Mouse (Mus musculus): Measurements from ENCODE around the gene Wdr54. TPM values are rescaled to one million over a fixed set of nuclear protein-coding genes. Genes with fewer than 3 reads are reported as not detected.
"Not testable (repeated sequence)": the region's sequence is repeated elsewhere in the genome, so short reads cannot be mapped to it uniquely, and the experiment has no call there.

Gene Wdr54
- total and polyA plus RNA-seq, 2 experiments from 2014 or later = 12.7 to 21.5 TPM

- H3K4me1 ChIP-seq (ENCODE audit: insufficient read depth, low read length) = peaks cover 6% of the 10 kb centered on the region; the same call in 1 of the 2 replicates
- no peaks in the 10 kb centered on the region for H3K9me3 ChIP-seq (ENCODE audit: low read length)
- H3K4me3 ChIP-seq (ENCODE audit: low read depth, low read length) = peak overlapping the region; percentile 83
- H3K9ac ChIP-seq (replicated peaks; ENCODE audit: low read length, poor library complexity, severe bottlenecking) = no peak overlapping the region
- no peaks in the 10 kb centered on the region for H3K36me3 ChIP-seq (ENCODE audit: insufficient read depth, low read length)
- peak overlapping the region; percentile 67 for H3K4me2 ChIP-seq (ENCODE audit: low read depth, low read length, poor library complexity, severe bottlenecking)
- peak overlapping the region; percentile 19; the same call in 1 of the 2 replicates for H3K27ac ChIP-seq (ENCODE audit: low read depth, low read length)
- 3% methylated on average over 6 of the region's 6 CpGs for WGBS
- DNase-seq (ENCODE audit: low spot score) = no peak
- H3K27me3 ChIP-seq (ENCODE audit: insufficient read depth, low read length) = peaks cover 25% of the 10 kb centered on the region
- peak; percentile 14; the same call in 1 of the 2 replicates for ATAC-seq (ENCODE audit: low FRiP score)
- no peak for TF ChIP-seq CTCF (IDR thresholded peaks at IDR 0.05)
Measured at GRCm38 (mm10) chr6:83165026-83165606, 8.9 kb upstream of the Wdr54 start.

DNA sequence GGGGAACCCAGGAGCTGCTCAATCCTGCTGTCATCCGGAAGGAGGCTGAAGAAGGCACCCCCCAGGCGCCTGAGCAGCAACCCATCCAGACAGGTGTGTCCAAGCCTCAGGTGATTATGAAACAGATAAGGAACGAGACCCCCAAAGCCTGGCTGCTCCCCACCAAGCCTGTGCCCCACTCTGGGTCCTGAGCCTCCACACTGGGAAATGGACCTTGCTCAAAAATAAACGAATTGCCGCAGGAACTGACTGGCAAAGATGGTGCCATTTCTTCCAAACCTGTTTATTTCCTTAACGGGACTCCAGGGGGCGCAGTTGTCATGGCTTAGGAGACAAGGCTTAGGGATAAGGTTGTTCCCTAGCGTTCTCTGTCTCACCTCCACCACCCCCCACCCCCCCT lies 6.5 kb upstream of the Wdr54 start:
- DNase-seq (ENCODE audit: low spot score) (peak; percentile 71), ATAC-seq (ENCODE audit: low FRiP score) (no peak)
- peak; percentile 84 for TF ChIP-seq CTCF (IDR thresholded peaks at IDR 0.05)
- Histone ChIP-seq H3K4me1 (ENCODE audit: insufficient read depth, low read length) (peaks cover 6% of the 10 kb centered on the region; the same call in 1 of the 2 replicates), H3K4me2 (ENCODE audit: low read depth, low read length, poor library complexity, severe bottlenecking) (peak overlapping the region; percentile 35; the same call in 1 of the 2 replicates), H3K27ac (ENCODE audit: low read depth, low read length) (no peak overlapping the region), H3K36me3 (ENCODE audit: insufficient read depth, low read length) (no peaks in the 10 kb centered on the region), H3K4me3 (ENCODE audit: low read depth, low read length) (no peak overlapping the region), H3K9ac (replicated peaks; ENCODE audit: low read length, poor library complexity, severe bottlenecking) (no peak overlapping the region), H3K9me3 (ENCODE audit: low read length) (no peaks in the 10 kb centered on the region), H3K27me3 (ENCODE audit: insufficient read depth, low read length) (peaks cover 25% of the 10 kb centered on the region)
- 2% methylated on average over 8 of the region's 8 CpGs for WGBS

DNA sequence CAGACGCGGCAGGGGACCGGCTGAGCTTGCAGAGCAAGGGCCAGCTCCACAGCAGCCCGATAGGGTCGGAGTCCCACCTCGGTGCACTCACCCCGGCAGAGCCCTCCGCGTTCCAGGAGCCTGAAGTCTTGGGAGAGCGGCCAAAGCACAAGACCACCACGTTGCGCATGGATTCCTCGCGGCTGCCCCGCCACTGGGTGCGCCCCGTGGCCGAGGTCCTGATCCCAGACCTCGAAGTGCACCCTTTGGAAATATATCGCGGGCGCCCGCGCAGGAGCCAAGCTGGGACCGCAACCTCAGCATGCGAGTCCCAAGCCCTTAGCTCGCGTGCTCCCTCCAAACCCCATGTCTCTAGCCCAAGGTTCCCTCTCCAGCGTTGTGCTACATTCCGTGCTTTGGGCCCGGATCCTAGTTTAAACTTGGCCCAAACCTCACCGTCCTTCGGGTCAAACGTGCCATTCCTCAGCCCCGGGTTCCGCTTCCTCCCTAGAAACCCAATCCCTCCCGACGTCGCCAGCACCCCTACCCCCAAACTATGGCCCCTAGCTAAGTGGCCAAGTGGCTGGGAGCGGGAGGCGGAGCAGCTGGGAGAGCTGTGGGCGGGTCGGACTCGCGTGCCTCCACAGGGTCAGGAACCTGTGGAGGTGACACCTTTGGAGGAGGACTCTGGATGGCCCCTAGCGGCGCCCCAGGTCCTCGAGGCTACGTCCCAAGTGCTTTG lies 5.9 kb upstream of the Wdr54 start:
- H3K4me1 ChIP-seq (ENCODE audit: insufficient read depth, low read length) = peaks cover 4% of the 10 kb centered on the region; the same call in 1 of the 2 replicates
- no peak for DNase-seq (ENCODE audit: low spot score)
- TF ChIP-seq CTCF (IDR thresholded peaks at IDR 0.05) = no peak

DNA sequence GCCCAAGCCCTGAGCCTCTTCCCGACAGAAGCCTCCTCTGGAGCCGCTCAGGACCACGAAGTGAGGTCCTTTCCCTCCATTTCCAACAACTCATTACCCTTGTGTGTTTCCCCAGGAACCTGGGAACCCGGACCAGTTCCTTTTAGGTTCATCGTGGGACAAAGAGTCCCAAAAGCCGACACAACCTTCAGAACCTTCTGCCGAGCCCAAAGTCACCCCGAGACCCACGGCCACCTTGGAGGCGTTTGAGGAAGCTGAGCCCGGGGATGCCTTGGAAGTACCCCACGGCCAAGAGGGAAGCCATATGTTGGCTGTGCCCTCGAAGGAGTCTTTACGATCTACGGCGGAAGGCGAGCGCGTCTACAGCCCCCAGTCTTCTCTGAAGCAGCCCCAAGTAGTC lies 5.2 kb upstream of the Wdr54 start:
- Histone ChIP-seq H3K36me3 (ENCODE audit: insufficient read depth, low read length) (no peaks in the 10 kb centered on the region), H3K4me3 (ENCODE audit: low read depth, low read length) (no peak overlapping the region; the same call in 1 of the 2 replicates), H3K27me3 (ENCODE audit: insufficient read depth, low read length) (peaks cover 25% of the 10 kb centered on the region), H3K9ac (replicated peaks; ENCODE audit: low read length, poor library complexity, severe bottlenecking) (no peak overlapping the region), H3K4me2 (ENCODE audit: low read depth, low read length, poor library complexity, severe bottlenecking) (no peak overlapping the region), H3K27ac (ENCODE audit: low read depth, low read length) (no peak overlapping the region), H3K9me3 (ENCODE audit: low read length) (no peaks in the 10 kb centered on the region), H3K4me1 (ENCODE audit: insufficient read depth, low read length) (no peaks in the 10 kb centered on the region)
- ATAC-seq (ENCODE audit: low FRiP score) (no peak), DNase-seq (ENCODE audit: low spot score) (no peak)
- no peak for TF ChIP-seq CTCF (IDR thresholded peaks at IDR 0.05)
- 13% methylated on average over 19 of the region's 19 CpGs for WGBS

More for the DNA sequence above, 5.9 kb upstream of the Wdr54 start:
- Histone ChIP-seq H3K9me3 (ENCODE audit: low read length) (no peaks in the 10 kb centered on the region), H3K27me3 (ENCODE audit: insufficient read depth, low read length) (peaks cover 25% of the 10 kb centered on the region), H3K4me3 (ENCODE audit: low read depth, low read length) (peak overlapping the region; percentile 17; the same call in 1 of the 2 replicates), H3K4me2 (ENCODE audit: low read depth, low read length, poor library complexity, severe bottlenecking) (peak overlapping the region; percentile 35), H3K27ac (ENCODE audit: low read depth, low read length) (no peak overlapping the region), H3K36me3 (ENCODE audit: insufficient read depth, low read length) (no peaks in the 10 kb centered on the region), H3K9ac (replicated peaks; ENCODE audit: low read length, poor library complexity, severe bottlenecking) (no peak overlapping the region)
- no peak for ATAC-seq (ENCODE audit: low FRiP score)
- WGBS = 4% methylated on average over 49 of the region's 49 CpGs

DNA sequence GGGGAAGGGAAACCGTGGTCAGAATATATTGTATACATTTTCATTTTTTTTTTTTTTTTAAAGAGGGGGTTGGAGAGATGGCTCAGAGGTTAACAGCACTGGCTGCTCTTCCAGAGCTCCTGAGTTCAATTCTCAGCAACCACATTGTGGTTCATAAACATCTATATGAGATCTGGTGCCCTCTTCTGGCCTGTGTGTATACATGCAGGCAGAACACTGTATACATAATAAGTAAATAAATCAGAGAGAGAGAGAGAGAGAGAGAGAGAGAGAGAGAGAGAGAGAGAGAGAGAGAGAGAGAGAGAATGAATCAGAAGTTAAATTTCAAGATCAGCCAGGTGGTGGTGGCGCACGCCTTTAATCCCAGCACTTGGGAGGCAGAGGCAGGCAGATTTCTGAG lies 3.3 kb upstream of the Wdr54 start:
- not testable (repeated sequence) for ATAC-seq (ENCODE audit: low FRiP score); H3K4me3 ChIP-seq (ENCODE audit: low read depth, low read length); H3K36me3 ChIP-seq (ENCODE audit: insufficient read depth, low read length); H3K4me1 ChIP-seq (ENCODE audit: insufficient read depth, low read length); H3K9me3 ChIP-seq (ENCODE audit: low read length); H3K27ac ChIP-seq (ENCODE audit: low read depth, low read length); H3K9ac ChIP-seq (replicated peaks; ENCODE audit: low read length, poor library complexity, severe bottlenecking); H3K4me2 ChIP-seq (ENCODE audit: low read depth, low read length, poor library complexity, severe bottlenecking)
- DNase-seq (ENCODE audit: low spot score) = peak; percentile 85
- H3K27me3 ChIP-seq (ENCODE audit: insufficient read depth, low read length) = peaks cover 25% of the 10 kb centered on the region
- 38% methylated on average over 3 of the region's 3 CpGs for WGBS
- TF ChIP-seq CTCF (IDR thresholded peaks at IDR 0.05) = peak; percentile 75

Measured in midbrain, postnatal 0 days (tissue).